Mouse (Mus musculus) stomach, embryonic 14.5 days (tissue): ENCODE measurements around the gene Dgka. TPM values are rescaled to one million over a fixed set of nuclear protein-coding genes. Genes with fewer than 3 reads are reported as not detected.

Experiments
- ATAC-seq: fragments of 200-750 bp; cut with Nextera tagmentation; 2 replicates; pipeline ENCODE4 v1.8.0; 2017; ENCODE audit warnings: low read depth, moderate TSS enrichment; ENCODE audit not compliant: insufficient number of reproducible peaks, insufficient read depth, low FRiP score
- H3K27ac ChIP-seq: fragments of 300-500 bp; sonication (generic); 2 replicates; pipeline ENCODE4 v1.5.1; 2014; ENCODE audit warnings: mild to moderate bottlenecking, low read length, moderate library complexity, mixed read lengths
- H3K27me3 ChIP-seq: fragments of 300-500 bp; sonication (generic); 2 replicates; pipeline ENCODE4 v1.6.1; 2014; ENCODE audit warnings: low read length, control low read depth, mixed read lengths; ENCODE audit not compliant: control insufficient read depth, insufficient read depth
- H3K36me3 ChIP-seq: fragments of 300-500 bp; sonication (generic); 2 replicates; pipeline ENCODE4 v1.6.1; 2014; ENCODE audit warnings: mild to moderate bottlenecking, control low read depth, low read length, moderate library complexity, mixed read lengths; ENCODE audit not compliant: control insufficient read depth, insufficient read depth
- H3K4me1 ChIP-seq: fragments of 300-500 bp; sonication (generic); 2 replicates; pipeline ENCODE4 v1.6.1; 2014; ENCODE audit warnings: low read length, control low read depth, mixed read lengths; ENCODE audit not compliant: control insufficient read depth, insufficient read depth
- H3K4me2 ChIP-seq: fragments of 300-500 bp; sonication (generic); replicated peaks from 2 replicates; pipeline ENCODE4 v1.6.1; 2014; ENCODE audit warnings: low read depth, low read length, control low read depth
- H3K4me3 ChIP-seq: fragments of 300-500 bp; sonication (generic); 2 replicates; pipeline ENCODE4 v1.5.1; 2014; ENCODE audit warnings: low read depth, low read length, control low read depth
- H3K9ac ChIP-seq: fragments of 300-500 bp; sonication (generic); replicated peaks from 2 replicates; pipeline ENCODE4 v1.6.1; 2014; ENCODE audit warnings: low read depth, mild to moderate bottlenecking, control low read depth, low read length, moderate library complexity, mixed read lengths
- H3K9me3 ChIP-seq: fragments of 300-500 bp; sonication (generic); 2 replicates; pipeline ENCODE4 v1.6.1; 2016; ENCODE audit warnings: low read depth, low read length, control low read depth; ENCODE audit not compliant: control insufficient read depth
- WGBS: fragments of 180-500 bp; shearing (Covaris S2); extraction: QIAGEN DNeasy Blood & Tissue Kit; methylation state at CpG from one replicate; pipeline ENCODE4 v1.1.7; 2014; 5-methylcytosine and 5-hydroxymethylcytosine counted together
- polyA plus RNA-seq: library from polyadenylated mRNA; unstranded; fragments of >200 nt; fragmentation: Nextera tagmentation; extraction: Ambion mirVana; gene quantifications from 2 replicates; pipeline ENCODE4 v1.2.1, GENCODE M21; 2014

Gene Dgka
- polyA plus RNA-seq, result 17.5 and 17.9 TPM in 2 replicates

- WGBS, result 21% methylated on average over 18 of the region's 18 CpGs
- peak within 1 kb of the TSS; percentile 63 for H3K4me3 ChIP-seq
- no peaks in the 10 kb centered on the region for H3K27me3 ChIP-seq
- H3K36me3 ChIP-seq, result no peaks in the 10 kb centered on the region
- H3K9me3 ChIP-seq, result no peaks in the 10 kb centered on the region
- peak within 1 kb of the TSS; percentile 55; the same call in 1 of the 2 replicates for H3K27ac ChIP-seq
- H3K4me1 ChIP-seq, result peaks cover 26% of the 10 kb centered on the region
- H3K4me2 ChIP-seq, result peak within 1 kb of the TSS; percentile 86
- no peak for ATAC-seq
- H3K9ac ChIP-seq, result peak within 1 kb of the TSS; percentile 57
These were observed at the start of gene Dgka for GRCm38 (mm10) chr10:128744680-128745601. Gene Dgka, minus strand, starts transcription at chr10:128744855.

- H3K4me2 ChIP-seq, result no peak overlapping the region
- H3K36me3 ChIP-seq, result no peaks in the 10 kb centered on the region
- H3K4me1 ChIP-seq, result no peaks in the 10 kb centered on the region
- no peaks in the 10 kb centered on the region for H3K27me3 ChIP-seq
- H3K9ac ChIP-seq, result no peak overlapping the region
- no peak overlapping the region for H3K27ac ChIP-seq
- no peak overlapping the region for H3K4me3 ChIP-seq
- 91% methylated on average over 5 of the region's 5 CpGs for whole genome bisulfite sequencing
- ATAC-seq, result no peak
- no peaks in the 10 kb centered on the region for H3K9me3 ChIP-seq
These were observed 49.7 kb upstream of the Dgka start for GRCm38 (mm10) chr10:128794391-128794790.

DNA sequence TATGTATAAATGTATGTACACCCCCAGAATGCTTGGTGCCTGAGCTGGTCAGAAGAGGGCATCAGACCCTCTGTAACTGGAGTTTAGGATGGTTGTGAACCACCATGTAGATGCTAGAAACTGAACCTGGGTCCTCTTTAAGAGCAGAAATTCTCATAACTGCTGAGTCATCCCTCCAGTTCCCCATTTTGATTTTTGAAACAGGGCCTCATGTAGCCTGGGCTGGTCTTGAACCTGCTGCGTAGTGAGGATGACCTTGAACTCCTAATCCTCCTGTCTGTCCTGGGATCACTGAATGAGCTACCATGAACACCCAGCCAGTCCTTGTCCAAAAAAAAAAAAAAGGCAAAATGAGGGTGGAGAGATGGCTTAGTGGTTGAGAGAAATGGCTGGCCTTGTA lies 48.6 kb upstream of the Dgka start:
- H3K27me3 ChIP-seq, result no peaks in the 10 kb centered on the region
- 94% methylated on average over 1 of the region's 1 CpGs for WGBS
- no peak overlapping the region for H3K4me3 ChIP-seq
- ATAC-seq, result no peak
- H3K4me1 ChIP-seq, result no peaks in the 10 kb centered on the region
- no peaks in the 10 kb centered on the region for H3K9me3 ChIP-seq
- no peak overlapping the region for H3K4me2 ChIP-seq
- H3K9ac ChIP-seq, result no peak overlapping the region
- no peaks in the 10 kb centered on the region for H3K36me3 ChIP-seq
- no peak overlapping the region for H3K27ac ChIP-seq

DNA sequence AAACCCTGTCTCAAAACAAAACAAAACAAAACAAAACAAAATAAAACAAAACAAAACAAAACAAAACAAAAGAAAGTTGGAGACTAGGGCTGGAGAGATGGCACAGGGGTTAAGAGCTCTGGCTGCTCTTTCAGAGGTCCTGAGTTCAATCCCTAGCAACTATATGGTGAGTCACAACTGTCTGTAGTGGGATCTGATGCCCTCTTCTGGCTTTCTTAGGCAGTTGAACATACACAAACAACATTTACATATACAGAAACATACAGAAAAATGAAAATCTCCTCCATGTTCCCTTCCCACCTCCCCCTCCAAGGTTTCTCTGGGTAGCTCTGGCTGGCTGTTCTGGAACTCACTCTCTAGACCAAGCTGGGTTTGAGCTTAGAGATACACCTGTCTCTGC lies 47.4 kb upstream of the Dgka start:
- H3K36me3 ChIP-seq, result no peaks in the 10 kb centered on the region
- no peaks in the 10 kb centered on the region for H3K9me3 ChIP-seq
- ATAC-seq, result no peak
- H3K27me3 ChIP-seq, result no peaks in the 10 kb centered on the region
- H3K9ac ChIP-seq, result no peak overlapping the region
- H3K4me2 ChIP-seq, result no peak overlapping the region
- H3K4me1 ChIP-seq, result no peaks in the 10 kb centered on the region
- H3K4me3 ChIP-seq, result no peak overlapping the region
- no peak overlapping the region for H3K27ac ChIP-seq

- H3K4me1 ChIP-seq, result no peaks in the 10 kb centered on the region
- H3K9ac ChIP-seq, result no peak within 1 kb of the TSS
- no peak within 1 kb of the TSS for H3K27ac ChIP-seq
- WGBS, result 61% methylated on average over 7 of the region's 7 CpGs
- no peak within 1 kb of the TSS for H3K4me2 ChIP-seq
- no peaks in the 10 kb centered on the region for H3K27me3 ChIP-seq
- no peak within 1 kb of the TSS for H3K4me3 ChIP-seq
- H3K36me3 ChIP-seq, result no peaks in the 10 kb centered on the region
- H3K9me3 ChIP-seq, result no peaks in the 10 kb centered on the region
- ATAC-seq, result no peak
These were observed 45.9 kb upstream of the Dgka start, which contains the start of gene Mmp19 for GRCm38 (mm10) chr10:128790398-128791124. Gene Mmp19, plus strand, starts transcription at chr10:128790910.

GRCm38 (mm10) chr10:128780200-128780599 lies 35.5 kb upstream of the Dgka start:
- no peak for ATAC-seq
- no peak overlapping the region for H3K9ac ChIP-seq
- no peaks in the 10 kb centered on the region for H3K36me3 ChIP-seq
- H3K27me3 ChIP-seq, result no peaks in the 10 kb centered on the region
- H3K4me1 ChIP-seq, result peaks cover 10% of the 10 kb centered on the region
- no peak overlapping the region for H3K27ac ChIP-seq
- WGBS, result 100% methylated on average over 1 of the region's 1 CpGs
- H3K4me3 ChIP-seq, result no peak overlapping the region
- no peaks in the 10 kb centered on the region; the same call in 1 of the 2 replicates for H3K9me3 ChIP-seq
- H3K4me2 ChIP-seq, result no peak overlapping the region

DNA sequence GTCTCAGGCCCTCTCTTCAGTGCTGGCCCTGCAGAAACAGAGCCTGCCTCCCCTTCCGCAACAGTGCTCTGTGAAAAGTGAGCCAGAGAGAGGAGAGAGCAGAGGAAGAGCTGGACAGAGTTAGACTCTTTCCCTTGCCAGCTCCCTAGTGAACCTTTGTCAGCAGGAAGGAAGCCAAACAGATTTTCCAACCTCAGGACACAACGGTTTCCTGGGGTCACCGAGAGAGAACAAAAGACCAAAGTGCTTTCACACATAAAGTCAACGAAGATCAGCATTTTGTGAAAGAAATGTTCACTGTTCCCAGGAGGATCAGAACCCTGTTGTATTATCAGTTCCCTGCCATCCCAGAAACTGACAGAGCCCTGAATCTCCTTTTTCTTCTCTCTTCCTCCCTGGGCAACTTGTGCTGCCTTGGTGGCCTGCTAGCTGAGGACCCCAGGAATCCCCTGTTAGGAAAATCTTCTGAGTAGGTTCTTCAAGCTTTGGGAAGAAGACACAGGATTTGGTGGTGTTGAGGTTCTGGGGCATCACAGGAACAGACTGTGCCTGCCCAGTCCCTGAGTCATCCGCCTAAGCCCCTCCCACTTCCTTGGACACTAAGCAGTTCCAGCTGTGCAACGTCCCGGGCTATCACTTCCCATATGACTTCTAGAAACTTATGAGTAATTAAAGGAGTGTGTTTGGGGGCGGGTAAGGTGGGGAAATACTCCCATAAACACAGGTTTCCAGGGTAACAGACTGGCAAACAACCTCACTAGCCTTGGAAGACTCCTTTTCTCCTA lies 34.5 kb upstream of the Dgka start:
- 25% methylated on average over 8 of the region's 8 CpGs for WGBS
- peaks cover 10% of the 10 kb centered on the region for H3K4me1 ChIP-seq
- H3K4me2 ChIP-seq, result no peak overlapping the region
- peak overlapping the region; percentile 62; the same call in 1 of the 2 replicates for H3K27ac ChIP-seq
- no peaks in the 10 kb centered on the region for H3K36me3 ChIP-seq
- H3K9me3 ChIP-seq, result no peaks in the 10 kb centered on the region; the same call in 1 of the 2 replicates
- ATAC-seq, result peak; percentile 91; the same call in 1 of the 2 replicates
- H3K9ac ChIP-seq, result no peak overlapping the region
- no peaks in the 10 kb centered on the region for H3K27me3 ChIP-seq
- H3K4me3 ChIP-seq, result no peak overlapping the region

- H3K4me1 ChIP-seq, result peaks cover 10% of the 10 kb centered on the region
- no peaks in the 10 kb centered on the region for H3K27me3 ChIP-seq
- no peak overlapping the region for H3K4me3 ChIP-seq
- H3K4me2 ChIP-seq, result no peak overlapping the region
- H3K9me3 ChIP-seq, result no peaks in the 10 kb centered on the region
- 92% methylated on average over 2 of the region's 2 CpGs for WGBS
- H3K36me3 ChIP-seq, result no peaks in the 10 kb centered on the region
- ATAC-seq, result no peak
- H3K27ac ChIP-seq, result peak overlapping the region; percentile 62; the same call in 1 of the 2 replicates
- no peak overlapping the region for H3K9ac ChIP-seq
These were observed 33.8 kb upstream of the Dgka start for GRCm38 (mm10) chr10:128778441-128778840.
